Mouse (Mus musculus): ENCODE data around the gene Gm525.
"Not testable (repeated sequence)": the region's sequence is repeated elsewhere in the genome, so short reads cannot be mapped to it uniquely, and the experiment has no call there.

Gm525 gene

GRCm38 (mm10) chr11:89095306-89095705 lies 21.7 kb downstream of the Gm525 start:
- no peak for DNase-seq (ENCODE audit: low read depth, low spot score)

- not testable (repeated sequence) for DNase-seq (ENCODE audit: low read depth, low spot score)
These were observed 23.7 kb downstream of the Gm525 start for GRCm38 (mm10) chr11:89097292-89097691.

- DNase-seq (ENCODE audit: low read depth, low spot score) = no peak
These were observed 24.6 kb downstream of the Gm525 start for GRCm38 (mm10) chr11:89098083-89098835.

GRCm38 (mm10) chr11:89098930-89099329 lies 25.3 kb downstream of the Gm525 start:
- no peak for DNase-seq (ENCODE audit: low read depth, low spot score)

- DNase-seq (ENCODE audit: low read depth, low spot score) = peak; percentile 98
These were observed 26.8 kb downstream of the Gm525 start for GRCm38 (mm10) chr11:89100403-89100802.

- no peak for DNase-seq (ENCODE audit: low read depth, low spot score)
These were observed 27.2 kb downstream of the Gm525 start for GRCm38 (mm10) chr11:89100826-89101321.

- no peak for DNase-seq (ENCODE audit: low read depth, low spot score)
These were observed 29.5 kb downstream of the Gm525 start for GRCm38 (mm10) chr11:89103166-89103565.

- DNase-seq (ENCODE audit: low read depth, low spot score) = no peak
These were observed 31.6 kb downstream of the Gm525 start for GRCm38 (mm10) chr11:89105211-89105610.

- peak; percentile 92 for DNase-seq (ENCODE audit: low read depth, low spot score)
These were observed 32.2 kb downstream of the Gm525 start for GRCm38 (mm10) chr11:89105823-89106222.

- peak; percentile 71 for DNase-seq (ENCODE audit: low read depth, low spot score)
These were observed 33.7 kb downstream of the Gm525 start for GRCm38 (mm10) chr11:89107180-89107807.

- DNase-seq (ENCODE audit: low read depth, low spot score) = no peak
These were observed 50.8 kb downstream of the Gm525 start for GRCm38 (mm10) chr11:89124411-89124810.

GRCm38 (mm10) chr11:89130856-89131255 lies 57.2 kb downstream of the Gm525 start:
- no peak for DNase-seq (ENCODE audit: low read depth, low spot score)

GRCm38 (mm10) chr11:89132406-89132805 lies 58.8 kb downstream of the Gm525 start:
- DNase-seq (ENCODE audit: low read depth, low spot score) = no peak

GRCm38 (mm10) chr11:89134211-89134610 lies 60.6 kb downstream of the Gm525 start:
- peak; percentile 59 for DNase-seq (ENCODE audit: low read depth, low spot score)

- DNase-seq (ENCODE audit: low read depth, low spot score) = no peak
These were observed 64.3 kb downstream of the Gm525 start for GRCm38 (mm10) chr11:89137915-89138314.

Data from ES-CJ7 (cell line).